Mouse (Mus musculus): Measurements from ENCODE around the gene Kcnab2.

DNA sequence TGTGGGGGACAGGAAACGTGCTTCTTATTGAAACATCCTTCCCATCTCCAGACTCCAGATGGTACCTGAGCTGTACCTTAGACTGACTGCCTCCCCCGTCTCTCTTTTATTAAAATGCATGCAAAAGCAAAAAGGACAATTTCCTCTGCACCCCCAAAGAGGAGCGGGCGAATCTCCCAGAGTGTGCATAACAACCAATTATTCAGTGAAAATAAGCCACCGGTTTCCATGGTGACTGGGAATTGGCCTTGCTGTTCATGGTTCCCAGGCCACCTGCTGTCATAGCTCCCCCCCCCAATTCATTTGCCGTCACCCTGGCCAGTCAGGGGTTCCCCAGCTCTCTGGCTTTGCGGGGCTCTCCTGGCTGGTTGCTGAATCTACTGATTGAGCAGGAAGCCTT is 112.4 kb downstream of the Kcnab2 start:
- no peak for TF ChIP-seq POLR2A (IDR thresholded peaks at IDR 0.05; ENCODE audit: extremely low read depth, insufficient read depth, low read length)
- no peak for TF ChIP-seq CTCF (IDR thresholded peaks at IDR 0.05; ENCODE audit: low read depth, low read length)
